Mouse (Mus musculus): ENCODE measurements around the gene Tppp2.
"Not testable (repeated sequence)": the region's sequence is repeated elsewhere in the genome, so short reads cannot be mapped to it uniquely, and the experiment has no call there.

The Tppp2 gene

GRCm38 (mm10) chr14:51912391-51913061 lies 5.7 kb upstream of the Tppp2 start:
- peak in 1 of 2 experiments; percentile 9 for DNase-seq

- peak; percentile 71 to 72 for DNase-seq
These were observed 4.9 kb upstream of the Tppp2 start for GRCm38 (mm10) chr14:51913062-51913959.

- peak; percentile 65 to 70 for DNase-seq
These were observed 4.1 kb upstream of the Tppp2 start, which contains the start of gene Ndrg2 for GRCm38 (mm10) chr14:51913960-51914762. Ndrg2 (minus strand) TSS chr14:51914158.

- DNase-seq = no peak
These were observed 3.2 kb upstream of the Tppp2 start for GRCm38 (mm10) chr14:51915030-51915429.

GRCm38 (mm10) chr14:51916539-51916938 lies 1.7 kb upstream of the Tppp2 start:
- DNase-seq = no peak

GRCm38 (mm10) chr14:51918966-51919365 lies 741 bp downstream of the Tppp2 start:
- no peak for DNase-seq

- peak; percentile 30 to 36 for DNase-seq
These were observed 3.7 kb downstream of the Tppp2 start for GRCm38 (mm10) chr14:51921759-51922570.

GRCm38 (mm10) chr14:51922571-51922865 lies 4.3 kb downstream of the Tppp2 start, which contains the start of gene Rnase13:
Rnase13 (minus strand) TSS chr14:51922773.
- DNase-seq = peak in 1 of 2 experiments; percentile 30

- no peak for DNase-seq
These were observed 4.7 kb downstream of the Tppp2 start for GRCm38 (mm10) chr14:51922910-51923309.

GRCm38 (mm10) chr14:51923492-51923891 lies 5.3 kb downstream of the Tppp2 start:
- DNase-seq = no peak

GRCm38 (mm10) chr14:51926930-51927329 lies 8.7 kb downstream of the Tppp2 start:
- not testable (repeated sequence) for DNase-seq

GRCm38 (mm10) chr14:51929309-51929943 lies 11.2 kb downstream of the Tppp2 start:
- DNase-seq = peak; percentile 32 to 40

GRCm38 (mm10) chr14:51929968-51930367 lies 11.7 kb downstream of the Tppp2 start:
- DNase-seq = no peak

GRCm38 (mm10) chr14:51930824-51931223 lies 12.6 kb downstream of the Tppp2 start:
- DNase-seq = peak; percentile 66 to 68

- no peak for DNase-seq
These were observed 14.1 kb downstream of the Tppp2 start for GRCm38 (mm10) chr14:51932092-51933020.

- no peak for DNase-seq
These were observed 20.8 kb downstream of the Tppp2 start for GRCm38 (mm10) chr14:51939005-51939404.

GRCm38 (mm10) chr14:51940944-51941560 lies 22.8 kb downstream of the Tppp2 start:
- DNase-seq = no peak

GRCm38 (mm10) chr14:51941577-51941976 lies 23.4 kb downstream of the Tppp2 start:
- no peak for DNase-seq

- DNase-seq = no peak
These were observed 24.0 kb downstream of the Tppp2 start for GRCm38 (mm10) chr14:51942236-51942635.

- no peak for DNase-seq
These were observed 25.1 kb downstream of the Tppp2 start for GRCm38 (mm10) chr14:51943336-51943735.
